Comparison of ENCODE assay signal across 8 mouse cellular contexts in the genomic region with DNA sequence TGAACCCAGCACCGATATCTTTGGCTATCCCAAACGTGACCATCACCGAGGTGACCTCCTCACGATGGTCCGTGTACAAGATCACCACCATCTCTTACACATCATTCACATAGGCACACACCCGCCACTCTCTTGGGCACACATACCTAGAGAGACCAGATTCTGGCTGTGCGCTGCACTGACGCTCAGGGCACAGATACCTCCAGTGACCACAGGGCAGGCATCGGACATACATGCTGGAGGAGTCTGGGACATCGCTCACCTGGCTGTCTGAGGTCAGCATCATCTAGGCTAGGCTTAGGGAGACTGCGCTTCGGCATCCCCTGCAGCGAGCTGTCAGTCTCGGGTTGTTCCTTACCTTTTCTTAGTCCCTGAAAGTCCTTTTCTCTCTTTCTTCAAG. TPM values are rescaled to one million over a fixed set of nuclear protein-coding genes. Genes with fewer than 3 reads are reported as not detected.
DNase-seq lines count a peak whose midpoint lies in the region; ATAC-seq and TF ChIP-seq lines count a peak whose summit lies in the region.

No protein-coding gene starts in this region.

- ATAC-seq in heart, embryonic 14.5 days (ENCODE audit: insufficient number of reproducible peaks, insufficient read depth, low FRiP score, low read depth): no peak
- ATAC-seq in forebrain, postnatal 0 days: no peak
- ATAC-seq in midbrain, embryonic 13.5 days: peak; percentile 34

- no peak for TF ChIP-seq CTCF in forebrain, postnatal 0 days (IDR thresholded peaks at IDR 0.05; ENCODE audit: low read depth)

- H3K4me3 ChIP-seq in heart, embryonic 14.5 days (ENCODE audit: control insufficient read depth in 1 of 2, insufficient read depth in 1 of 2, low read depth in 1 of 2, low read length in 2 of 2): peak overlapping the region; percentile 14 to 56; a peak in 3 of 4 replicates
- H3K4me3 ChIP-seq in forebrain, postnatal 0 days (ENCODE audit: low read depth, low read length): peak overlapping the region; percentile 49
- H3K4me3 ChIP-seq in midbrain, embryonic 13.5 days (replicated peaks): peak overlapping the region; percentile 63

- no peaks in the 10 kb centered on the region for H3K36me3 ChIP-seq in heart, embryonic 14.5 days (ENCODE audit: control insufficient read depth, insufficient read depth, low read length)
- no peaks in the 10 kb centered on the region for H3K36me3 ChIP-seq in forebrain, postnatal 0 days (ENCODE audit: insufficient read depth)
- H3K36me3 ChIP-seq in midbrain, embryonic 13.5 days: no peaks in the 10 kb centered on the region

- H3K27ac ChIP-seq in heart, embryonic 14.5 days (replicated peaks in 1 of 2; ENCODE audit: control insufficient read depth in 1 of 2, insufficient read depth in 1 of 2, low read depth in 2 of 2, low read length in 2 of 2): no peak overlapping the region
- no peak overlapping the region for H3K27ac ChIP-seq in forebrain, postnatal 0 days (ENCODE audit: low read depth, low read length)
- no peak overlapping the region for H3K27ac ChIP-seq in midbrain, embryonic 13.5 days

- H3K9me3 ChIP-seq in heart, embryonic 14.5 days (ENCODE audit: control insufficient read depth, low read length): no peaks in the 10 kb centered on the region
- H3K9me3 ChIP-seq in forebrain, postnatal 0 days (ENCODE audit: low read length): no peaks in the 10 kb centered on the region
- H3K9me3 ChIP-seq in midbrain, embryonic 13.5 days: no peaks in the 10 kb centered on the region

- no peak for DNase-seq in heart, adult 8-10 months (ENCODE audit: low spot score)
- DNase-seq in ZHBTc4 (ENCODE audit: low read depth, low spot score): peak; percentile 28
- DNase-seq in forebrain, postnatal 0 days: peak; percentile 34
- DNase-seq in adrenal gland, postnatal 4 days (ENCODE audit: low spot score in 2 of 2): no peak
- DNase-seq in gastrocnemius, adult 8-10 months (ENCODE audit: low spot score in 2 of 2): no peak
- no peak for DNase-seq in kidney, postnatal 25 days

- peak overlapping the region; percentile 31 for H3K9ac ChIP-seq in heart, embryonic 14.5 days (ENCODE audit: low read length)
- H3K9ac ChIP-seq in forebrain, postnatal 0 days: peak overlapping the region; percentile 54; the same call in 1 of the 2 replicates
- peak overlapping the region; percentile 80; the same call in 1 of the 2 replicates for H3K9ac ChIP-seq in midbrain, embryonic 13.5 days (replicated peaks)

- H3K4me2 ChIP-seq in heart, embryonic 14.5 days (ENCODE audit: low read length): peak overlapping the region; percentile 93
- H3K4me2 ChIP-seq in forebrain, postnatal 0 days (ENCODE audit: low read depth): peak overlapping the region; percentile 69
- peak overlapping the region; percentile 89 for H3K4me2 ChIP-seq in midbrain, embryonic 13.5 days (replicated peaks)

- peaks cover 16 to 37% of the 10 kb centered on the region in 2 experiments; a peak in 3 of 4 replicates for H3K4me1 ChIP-seq in heart, embryonic 14.5 days (ENCODE audit: control insufficient read depth in 2 of 2, insufficient read depth in 2 of 2, low read length in 2 of 2)
- H3K4me1 ChIP-seq in forebrain, postnatal 0 days (ENCODE audit: insufficient read depth): peaks cover 37% of the 10 kb centered on the region
- peaks cover 50% of the 10 kb centered on the region for H3K4me1 ChIP-seq in midbrain, embryonic 13.5 days (replicated peaks)

- WGBS in heart, embryonic 14.5 days: 8% methylated on average over 14 of the region's 14 CpGs
- WGBS in forebrain, postnatal 0 days: 7% methylated on average over 14 of the region's 14 CpGs
- 12% methylated on average over 14 of the region's 14 CpGs for WGBS in midbrain, embryonic 13.5 days

- H3K27me3 ChIP-seq in heart, embryonic 14.5 days (ENCODE audit: control insufficient read depth, insufficient read depth, low read length): no peaks in the 10 kb centered on the region
- no peaks in the 10 kb centered on the region for H3K27me3 ChIP-seq in forebrain, postnatal 0 days (ENCODE audit: insufficient read depth, low read length)
- H3K27me3 ChIP-seq in midbrain, embryonic 13.5 days: no peaks in the 10 kb centered on the region

RNA-seq across cellular contexts. Expression of a gene that starts 0.7 kb away (rescaled TPM):
- polyA plus RNA-seq in heart, embryonic 14.5 days (2014; fragmentation: Nextera tagmentation; extraction: Ambion mirVana): 5.7 and 9.0 TPM in 2 replicates
- 10 to 100 TPM in 2 of 4 experiments, 1 to 10 TPM in 2; 9.2 to 13.8 (median 11.6) TPM for total RNA-seq in heart, adult 8-10 months (2022)
- 18.7 and 34.0 TPM in 2 replicates for total RNA-seq in forebrain, postnatal 0 days (2014; rRNA removed)
- polyA plus RNA-seq in forebrain, postnatal 0 days (2015; fragmentation: Nextera tagmentation; extraction: Ambion mirVana): 6.7 and 6.9 TPM in 2 replicates
- 7.2 and 7.6 TPM in 2 replicates for polyA plus RNA-seq in midbrain, embryonic 13.5 days (2015; fragmentation: Nextera tagmentation; extraction: Ambion mirVana)
- 10 to 100 TPM; 53.3 to 66.6 TPM for total RNA-seq in adrenal gland, postnatal 4 days (2021)
- total RNA-seq in gastrocnemius, adult 8-10 months (2022): 10 to 100 TPM; 13.9 to 24.2 (median 19.7) TPM

Comparison
In these comparisons a context has a peak if more than half of its experiments do, and no peak if none do; other contexts are left out.
1. DNase-seq: peak in ZHBTc4 (single experiment) and forebrain, postnatal 0 days (single experiment); none in heart, adult 8-10 months (single experiment), adrenal gland, postnatal 4 days (0 of 2), gastrocnemius, adult 8-10 months (0 of 2) and kidney, postnatal 25 days (0 of 2).
2. Peak in every context shown above with its lines, with median percentiles within 50 percentile points of each other: H3K4me2 ChIP-seq, H3K4me3 ChIP-seq and H3K9ac ChIP-seq.